Mouse (Mus musculus): ENCODE measurements around the gene Zbtb46. TPM values are rescaled to one million over a fixed set of nuclear protein-coding genes. Genes with fewer than 3 reads are reported as not detected.
A peak's percentile ranks its signal among the peaks of the same experiment; 100 is the strongest.
"Not testable (repeated sequence)": the region's sequence is repeated elsewhere in the genome, so short reads cannot be mapped to it uniquely, and the experiment has no call there.

Gene Zbtb46
- 5.2 and 9.7 TPM in 2 replicates for polyA plus RNA-seq (2011; ENCODE audit: insufficient read depth, insufficient read length, low replicate concordance, missing spikeins)

GRCm38 (mm10) chr2:181459153-181459672 lies at the start of gene Zbtb46:
Gene Zbtb46 (minus strand): TSS chr2:181459426.
- TF ChIP-seq POLR2A (IDR thresholded peaks at IDR 0.05; ENCODE audit: borderline replicate concordance, control insufficient read depth, low read depth, low read length) (no peak), CTCF (IDR thresholded peaks at IDR 0.05; ENCODE audit: control insufficient read depth, insufficient read depth, low read length) (no peak)
- Histone ChIP-seq H3K27ac (ENCODE audit: control insufficient read depth, insufficient read depth, low read depth, low read length, poor library complexity) (peak within 1 kb of the TSS; percentile 93), H3K4me3 (replicated peaks; ENCODE audit: control insufficient read depth, low read depth, low read length) (peak within 1 kb of the TSS; percentile 79), H3K4me1 (ENCODE audit: control insufficient read depth, insufficient read depth, low read length) (no peaks in the 10 kb centered on the region)
- WGBS = 2% methylated on average over 83 of the region's 83 CpGs

GRCm38 (mm10) chr2:181498644-181499043 lies 39.4 kb upstream of the Zbtb46 start:
- H3K4me3 ChIP-seq (replicated peaks; ENCODE audit: control insufficient read depth, low read depth, low read length) = no peak overlapping the region
- no peaks in the 10 kb centered on the region; the same call in 1 of the 2 replicates for H3K4me1 ChIP-seq (ENCODE audit: control insufficient read depth, insufficient read depth, low read length)
- WGBS = 48% methylated on average over 4 of the region's 4 CpGs
- no peak for TF ChIP-seq POLR2A (IDR thresholded peaks at IDR 0.05; ENCODE audit: borderline replicate concordance, control insufficient read depth, low read depth, low read length)
- TF ChIP-seq CTCF (IDR thresholded peaks at IDR 0.05; ENCODE audit: control insufficient read depth, insufficient read depth, low read length) = no peak
- no peak overlapping the region for H3K27ac ChIP-seq (ENCODE audit: control insufficient read depth, insufficient read depth, low read depth, low read length, poor library complexity)

- WGBS = under 1% methylated on average over 12 of the region's 12 CpGs
- TF ChIP-seq CTCF (IDR thresholded peaks at IDR 0.05; ENCODE audit: control insufficient read depth, insufficient read depth, low read length) (no peak), POLR2A (IDR thresholded peaks at IDR 0.05; ENCODE audit: borderline replicate concordance, control insufficient read depth, low read depth, low read length) (no peak)
- H3K4me3 ChIP-seq (replicated peaks; ENCODE audit: control insufficient read depth, low read depth, low read length) = peak overlapping the region; percentile 98
- H3K27ac ChIP-seq (ENCODE audit: control insufficient read depth, insufficient read depth, low read depth, low read length, poor library complexity) = peak overlapping the region; percentile 97
- no peaks in the 10 kb centered on the region; the same call in 1 of the 2 replicates for H3K4me1 ChIP-seq (ENCODE audit: control insufficient read depth, insufficient read depth, low read length)
Observed at GRCm38 (mm10) chr2:181497548-181497875, 38.3 kb upstream of the Zbtb46 start.

GRCm38 (mm10) chr2:181496831-181497547 lies 37.8 kb upstream of the Zbtb46 start, which contains the start of gene Tpd52l2:
Gene Tpd52l2 (plus strand): TSS chr2:181497142.
- Histone ChIP-seq H3K4me3 (replicated peaks; ENCODE audit: control insufficient read depth, low read depth, low read length) (peak within 1 kb of the TSS; percentile 98), H3K4me1 (ENCODE audit: control insufficient read depth, insufficient read depth, low read length) (no peaks in the 10 kb centered on the region; the same call in 1 of the 2 replicates), H3K27ac (ENCODE audit: control insufficient read depth, insufficient read depth, low read depth, low read length, poor library complexity) (peak within 1 kb of the TSS; percentile 97)
- TF ChIP-seq POLR2A (IDR thresholded peaks at IDR 0.05; ENCODE audit: borderline replicate concordance, control insufficient read depth, low read depth, low read length) = peak; percentile 80
- no peak; the same call in 1 of the 2 replicates for TF ChIP-seq CTCF (IDR thresholded peaks at IDR 0.05; ENCODE audit: control insufficient read depth, insufficient read depth, low read length)
- under 1% methylated on average over 46 of the region's 46 CpGs for WGBS

- TF ChIP-seq POLR2A (IDR thresholded peaks at IDR 0.05; ENCODE audit: borderline replicate concordance, control insufficient read depth, low read depth, low read length) (no peak), CTCF (IDR thresholded peaks at IDR 0.05; ENCODE audit: control insufficient read depth, insufficient read depth, low read length) (peak; percentile 66)
- H3K27ac ChIP-seq (ENCODE audit: control insufficient read depth, insufficient read depth, low read depth, low read length, poor library complexity) = peak overlapping the region; percentile 79
- peak overlapping the region; percentile 98 for H3K4me3 ChIP-seq (replicated peaks; ENCODE audit: control insufficient read depth, low read depth, low read length)
- H3K4me1 ChIP-seq (ENCODE audit: control insufficient read depth, insufficient read depth, low read length) = no peaks in the 10 kb centered on the region; the same call in 1 of the 2 replicates
- WGBS = 1% methylated on average over 8 of the region's 8 CpGs
Observed at GRCm38 (mm10) chr2:181496281-181496680, 37.1 kb upstream of the Zbtb46 start.

- H3K4me1 ChIP-seq (ENCODE audit: control insufficient read depth, insufficient read depth, low read length); H3K27ac ChIP-seq (ENCODE audit: control insufficient read depth, insufficient read depth, low read depth, low read length, poor library complexity); H3K4me3 ChIP-seq (replicated peaks; ENCODE audit: control insufficient read depth, low read depth, low read length): not testable (repeated sequence)
- 5% methylated on average over 8 of the region's 8 CpGs for WGBS
Observed at GRCm38 (mm10) chr2:181495845-181496244, 36.6 kb upstream of the Zbtb46 start.

GRCm38 (mm10) chr2:181494266-181494945 lies 35.2 kb upstream of the Zbtb46 start:
- WGBS = 84% methylated on average over 26 of the region's 26 CpGs
- TF ChIP-seq POLR2A (IDR thresholded peaks at IDR 0.05; ENCODE audit: borderline replicate concordance, control insufficient read depth, low read depth, low read length) (no peak), CTCF (IDR thresholded peaks at IDR 0.05; ENCODE audit: control insufficient read depth, insufficient read depth, low read length) (no peak)

More at GRCm38 (mm10) chr2:181494266-181494945, 35.2 kb upstream of the Zbtb46 start:
- Histone ChIP-seq H3K4me1 (ENCODE audit: control insufficient read depth, insufficient read depth, low read length) (no peaks in the 10 kb centered on the region; the same call in 1 of the 2 replicates), H3K4me3 (replicated peaks; ENCODE audit: control insufficient read depth, low read depth, low read length) (no peak overlapping the region), H3K27ac (ENCODE audit: control insufficient read depth, insufficient read depth, low read depth, low read length, poor library complexity) (no peak overlapping the region)

All from bone marrow, adult 2 months (tissue).